Mouse (Mus musculus) spleen, adult 2 months (tissue): ENCODE results near the gene Itfg2. TPM values are rescaled to one million over a fixed set of nuclear protein-coding genes. Genes with fewer than 3 reads are reported as not detected.

Experiments used
- DNase-seq, 2 experiments: peaks; one replicate each; pipeline versions ENCODE4 v3.0.0 to v3.0.0-alpha.2; 2012 to 2021; ENCODE audit warnings: low spot score in 2 of 2, low read depth in 1 of 2
- H3K27ac ChIP-seq: fragments of 200-500 bp; 2 replicates; pipeline ENCODE4 v1.5.1; 2012; ENCODE audit warnings: low read length, inconsistent platforms; ENCODE audit not compliant: insufficient read depth
- H3K27me3 ChIP-seq: fragments of 200-500 bp; 2 replicates; pipeline ENCODE4 v1.6.1; 2012; ENCODE audit warnings: mild to moderate bottlenecking, moderate library complexity, low read length, inconsistent platforms; ENCODE audit not compliant: control insufficient read depth, insufficient read depth
- H3K36me3 ChIP-seq: fragments of 200-500 bp; 2 replicates; pipeline ENCODE4 v1.6.1; 2012; ENCODE audit warnings: mild to moderate bottlenecking, low read length, inconsistent platforms; ENCODE audit not compliant: control insufficient read depth, insufficient read depth
- H3K4me1 ChIP-seq: fragments of 200-500 bp; 2 replicates; pipeline ENCODE4 v1.6.1; 2011; ENCODE audit warnings: inconsistent platforms; ENCODE audit not compliant: control insufficient read depth, insufficient read depth, insufficient read length
- H3K4me3 ChIP-seq: fragments of 200-500 bp; 2 replicates; pipeline ENCODE4 v1.5.1; 2011; ENCODE audit warnings: mild to moderate bottlenecking, inconsistent platforms; ENCODE audit not compliant: insufficient read depth, insufficient read length; ENCODE audit errors: extremely low read depth
- POLR2A ChIP-seq: fragments of 200-500 bp; IDR thresholded peaks from 2 replicates; pipeline ENCODE4 v1.6.1; 2011; ENCODE audit warnings: low read depth, low read length, inconsistent platforms
- WGBS: fragments of 180-500 bp; shearing (Covaris S2); methylation state at CpG from one replicate; pipeline ENCODE4 v1.1.7; 2018; 5-methylcytosine and 5-hydroxymethylcytosine counted together
- polyA plus RNA-seq: library from polyadenylated mRNA; depleted of rRNA; stranded (reverse); fragments of >200 nt; gene quantifications from 2 replicates; pipeline ENCODE4 v1.2.3, GENCODE M21; 2012; rRNA removed

Gene Itfg2
- polyA plus RNA-seq, 1 experiment = 23.0 TPM

- Histone ChIP-seq H3K4me3 (peak overlapping the region; percentile 95), H3K36me3 (peaks cover 5% of the 10 kb centered on the region; the same call in 1 of the 2 replicates), H3K4me1 (0 out of 2 replicates have a peak, but pooled peaks cover 3% of the 10 kb centered on the region), H3K27me3 (no peaks in the 10 kb centered on the region), H3K27ac (no peak overlapping the region; the same call in 1 of the 2 replicates)
- 22% methylated on average over 9 of the region's 9 CpGs for WGBS
- no peak for DNase-seq
- TF ChIP-seq POLR2A = no peak
These were observed 62.8 kb downstream of the Itfg2 start for GRCm38 (mm10) chr6:128361901-128362300.

Other genes starting within 250 kb of the Itfg2 start
- gene Tead4, start 124.1 kb downstream of the Itfg2 start, polyA plus RNA-seq = 0.41 and 0.67 TPM in 2 replicates
- gene Tulp3, start 69.1 kb downstream of the Itfg2 start, polyA plus RNA-seq = 5.9 and 6.7 TPM in 2 replicates
- gene Rhno1, start 62.0 kb downstream of the Itfg2 start, polyA plus RNA-seq = 14.9 and 16.0 TPM in 2 replicates
- 10.8 and 12.7 TPM in 2 replicates for gene Foxm1, start 62.0 kb downstream of the Itfg2 start, polyA plus RNA-seq
- 0.05 TPM in 1 of 2 replicates, not detected in the other for gene Tex52, start 49.5 kb downstream of the Itfg2 start, polyA plus RNA-seq
- gene Gm44596, start 49.4 kb downstream of the Itfg2 start, polyA plus RNA-seq = not detected in 2 replicates
- gene Nrip2, start 25.6 kb downstream of the Itfg2 start, polyA plus RNA-seq = 0.28 and 0.35 TPM in 2 replicates
- gene Fkbp4, start 13.7 kb upstream of the Itfg2 start, polyA plus RNA-seq = 46.3 and 60.3 TPM in 2 replicates
- 0.04 and 0.05 TPM in 2 replicates for gene Pzp, start 101.8 kb upstream of the Itfg2 start, polyA plus RNA-seq
- not detected in 2 replicates for gene A2ml1, start 156.7 kb upstream of the Itfg2 start, polyA plus RNA-seq
- gene Klrb1a, start 198.6 kb upstream of the Itfg2 start, polyA plus RNA-seq = 1.2 and 3.0 TPM in 2 replicates
- gene Clec2h, start 237.5 kb upstream of the Itfg2 start, polyA plus RNA-seq = not detected in 2 replicates